Mouse (Mus musculus): ENCODE data around the gene Phf21a.

Phf21a gene

DNA sequence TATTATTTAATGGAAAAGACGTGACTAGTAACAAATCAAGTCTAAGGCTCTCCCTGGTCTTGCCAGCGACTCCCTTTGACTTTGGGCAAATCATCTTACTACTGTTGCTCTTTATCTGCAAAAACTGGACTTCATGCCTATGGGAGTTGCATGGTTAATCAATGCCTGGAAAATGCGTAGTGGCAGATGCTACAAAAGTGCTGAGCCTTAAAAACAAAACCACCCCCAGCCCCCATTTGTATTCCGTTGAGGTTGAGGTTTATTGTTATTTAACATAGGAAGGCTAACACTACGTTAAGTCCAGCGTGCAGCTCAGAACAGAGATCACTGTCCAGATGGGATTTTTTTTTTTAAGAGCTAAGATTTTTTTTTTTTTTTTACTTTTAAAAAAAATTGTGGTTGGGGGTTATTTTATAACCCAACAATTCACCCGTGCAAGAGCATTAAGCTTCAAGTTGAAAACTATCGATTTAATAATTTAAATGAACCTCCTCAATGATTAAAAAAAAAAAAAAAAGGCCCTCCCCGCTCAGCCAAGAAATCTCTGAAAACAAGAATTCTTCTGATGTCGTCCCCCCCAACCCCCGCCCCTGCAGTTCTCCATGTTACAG is 89.3 kb downstream of the Phf21a start:
- no peak for DNase-seq (ENCODE audit: low read depth)

DNA sequence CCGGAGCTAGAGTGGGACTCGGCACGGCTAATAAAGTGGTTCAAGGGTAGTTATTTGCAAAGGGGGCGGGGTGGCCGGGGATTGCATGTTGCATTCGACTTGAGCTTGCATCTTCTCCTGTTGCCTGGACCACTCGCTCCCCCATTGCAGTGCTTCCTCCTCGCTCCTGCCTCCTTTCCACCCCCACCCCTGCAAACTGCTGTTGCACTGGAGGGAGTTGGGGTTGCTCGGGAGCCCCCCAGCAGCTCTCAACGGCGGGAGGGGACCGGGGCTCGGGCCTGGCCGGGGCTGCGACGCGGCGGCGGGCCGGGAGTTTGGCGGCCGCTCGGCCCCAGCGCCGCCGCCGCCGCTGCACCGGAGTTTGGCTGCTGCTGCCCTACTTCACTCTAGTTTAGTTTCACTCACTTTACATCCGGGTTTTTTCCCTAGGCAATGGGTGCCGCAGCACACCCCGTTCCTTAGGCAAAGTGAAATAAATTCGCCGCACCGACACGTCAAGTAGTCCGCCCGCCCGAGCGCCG is 90.1 kb downstream of the Phf21a start:
- DNase-seq (ENCODE audit: low read depth), result peak; percentile 91

DNA sequence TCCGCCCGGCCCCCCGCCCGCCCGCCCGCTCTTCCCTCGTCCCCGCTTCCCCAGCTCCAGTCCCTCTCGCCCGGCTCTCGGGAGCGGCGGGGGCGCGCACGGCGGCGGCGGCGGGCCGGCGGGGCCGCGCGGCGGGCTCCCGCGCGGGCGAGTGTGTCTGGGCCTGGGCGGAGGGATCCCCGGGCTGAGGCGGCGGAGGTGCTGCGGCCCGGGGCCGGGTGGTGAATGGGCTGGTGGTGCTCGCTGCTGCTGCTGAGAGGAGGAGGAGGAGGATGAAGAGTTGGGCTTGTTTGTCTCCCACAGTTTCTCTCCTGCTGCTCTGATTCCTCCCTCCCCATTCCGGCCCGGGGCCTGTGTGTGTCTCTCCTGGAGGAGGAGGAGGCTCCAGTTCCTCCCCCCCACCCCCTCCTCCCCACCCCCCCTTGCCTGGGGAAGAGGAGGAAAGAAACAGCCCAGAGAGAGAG is 90.7 kb downstream of the Phf21a start:
- DNase-seq (ENCODE audit: low read depth), result peak; percentile 92

DNA sequence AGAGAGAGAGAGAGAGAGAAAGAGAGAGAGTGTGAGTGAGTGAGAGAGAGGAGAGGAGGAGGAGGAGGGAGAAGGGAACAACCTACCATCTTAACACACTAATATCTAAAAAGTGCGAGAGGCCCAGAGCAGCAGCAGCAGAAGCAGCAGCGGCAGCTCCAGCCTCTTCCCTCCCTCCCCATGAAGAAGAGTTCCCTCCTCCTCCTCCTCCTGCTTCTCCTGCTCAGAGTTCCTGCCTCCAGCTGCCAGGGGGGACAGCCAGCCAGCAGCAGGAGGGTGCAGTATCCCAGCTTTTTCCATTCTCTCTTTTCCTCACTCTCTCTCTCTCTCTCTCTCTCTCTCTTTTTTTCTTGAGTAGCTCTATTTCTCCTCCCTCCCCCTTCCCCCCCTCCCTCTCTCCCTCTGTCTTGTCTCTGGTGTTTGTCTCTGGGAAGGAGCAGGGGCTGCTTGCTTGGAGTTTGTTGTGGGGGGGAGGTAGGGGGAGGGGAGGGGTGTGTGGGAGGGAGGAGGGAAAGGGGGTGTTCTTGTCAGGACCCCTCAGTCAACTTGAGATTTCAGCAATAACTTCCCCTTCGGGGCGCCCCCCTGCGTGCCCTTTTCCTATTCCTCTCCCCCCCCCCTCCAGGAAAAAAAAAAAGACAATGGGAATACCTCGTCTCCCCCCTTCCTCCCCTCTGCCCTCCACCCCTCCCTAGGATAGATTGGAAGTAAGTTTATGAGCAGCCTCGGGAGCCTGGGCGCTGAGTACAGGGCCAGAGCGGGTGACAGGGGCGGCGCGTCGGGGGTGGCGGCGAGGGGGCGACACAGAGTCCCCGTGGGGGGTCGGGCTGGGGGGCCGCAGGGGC is 91.4 kb downstream of the Phf21a start:
- peak; percentile 80 for DNase-seq (ENCODE audit: low read depth)

DNA sequence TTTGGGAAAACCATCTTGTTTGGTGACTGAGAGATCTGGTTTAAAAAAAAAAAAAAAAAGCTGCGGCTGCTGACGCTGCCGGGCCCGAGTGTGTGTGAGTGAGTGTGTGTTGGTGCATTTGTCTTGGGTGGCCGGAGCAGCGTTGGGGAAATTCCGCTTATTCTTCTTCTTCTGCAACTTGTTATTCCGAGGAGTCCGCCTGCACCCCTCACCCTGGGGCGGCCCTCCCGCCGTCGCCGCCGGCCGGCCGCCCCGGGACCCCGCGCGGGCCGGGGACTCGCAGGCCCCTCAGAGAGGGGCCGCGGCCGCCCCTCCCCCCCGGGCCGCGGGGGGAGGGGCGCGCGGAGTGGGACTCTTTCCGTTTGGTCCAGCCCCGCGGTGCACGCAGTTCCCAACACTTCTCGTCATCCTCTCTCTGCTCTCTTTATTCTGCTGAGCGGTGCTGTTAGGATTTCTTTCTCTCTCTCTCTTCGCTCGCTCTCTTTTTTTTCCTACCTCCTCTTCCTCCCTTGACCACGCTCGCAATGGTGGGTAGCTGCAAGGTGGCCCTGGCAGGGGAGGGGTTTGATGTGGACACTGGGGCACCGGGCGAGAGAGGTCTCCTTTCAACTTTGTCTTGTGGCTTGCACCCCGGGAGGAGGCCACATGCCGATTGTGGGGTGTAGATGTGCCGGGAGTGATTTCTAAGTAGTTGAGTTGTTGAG is 92.3 kb downstream of the Phf21a start:
- DNase-seq (ENCODE audit: low read depth), result peak; percentile 69

DNA sequence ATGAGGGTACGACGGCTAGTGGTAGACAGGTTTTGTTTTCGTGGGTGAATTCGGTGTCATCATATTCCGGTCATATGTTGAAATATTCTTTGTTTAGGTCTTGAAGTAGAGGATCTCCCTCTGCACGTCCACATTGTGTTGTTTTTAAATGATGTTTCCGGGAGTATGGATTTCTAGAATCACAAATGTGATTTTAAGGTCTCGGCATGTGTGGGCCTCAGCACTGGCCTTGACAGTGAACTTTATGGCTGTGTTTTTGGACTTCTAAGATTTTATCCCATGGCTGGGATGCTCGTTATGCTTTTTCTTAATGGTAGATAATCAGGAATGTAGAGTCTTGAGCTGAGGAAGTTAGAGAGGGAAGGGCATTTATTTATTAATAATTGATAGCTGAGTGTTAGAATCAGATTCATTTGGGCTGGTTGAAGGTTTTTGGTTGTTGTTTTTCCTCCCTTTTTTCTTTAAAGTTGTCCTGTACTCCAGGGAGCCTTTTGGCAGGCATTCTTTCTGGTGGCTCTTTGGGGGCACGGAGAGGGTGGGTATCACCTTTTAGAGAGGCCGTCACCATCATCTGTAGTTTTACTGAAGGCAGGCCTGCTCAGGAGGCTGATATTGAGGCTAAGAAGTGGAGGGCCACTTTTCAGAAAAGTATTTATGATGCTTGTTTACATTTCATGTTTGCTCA is 93.0 kb downstream of the Phf21a start:
- no peak for DNase-seq (ENCODE audit: low read depth)

DNA sequence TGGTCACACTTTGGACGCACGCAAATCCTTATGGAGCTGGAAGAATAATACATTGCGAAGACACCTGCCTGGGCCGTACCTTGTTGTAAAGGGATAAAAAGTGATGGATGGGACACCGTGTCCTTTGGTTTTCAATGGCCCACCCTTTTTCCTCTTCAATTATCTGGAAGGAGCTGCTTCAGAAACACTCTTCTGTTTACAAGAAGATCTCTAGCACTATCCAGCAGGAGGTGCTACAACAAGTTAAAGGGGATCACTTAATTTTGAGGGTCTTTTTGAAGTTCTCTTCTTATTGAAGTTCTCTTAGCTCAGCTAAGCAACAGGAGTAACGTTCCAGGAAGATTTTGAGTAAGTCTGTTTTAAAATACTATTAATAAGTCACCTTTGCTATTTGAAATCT is 94.1 kb downstream of the Phf21a start:
- DNase-seq (ENCODE audit: low read depth), result peak; percentile 27

DNA sequence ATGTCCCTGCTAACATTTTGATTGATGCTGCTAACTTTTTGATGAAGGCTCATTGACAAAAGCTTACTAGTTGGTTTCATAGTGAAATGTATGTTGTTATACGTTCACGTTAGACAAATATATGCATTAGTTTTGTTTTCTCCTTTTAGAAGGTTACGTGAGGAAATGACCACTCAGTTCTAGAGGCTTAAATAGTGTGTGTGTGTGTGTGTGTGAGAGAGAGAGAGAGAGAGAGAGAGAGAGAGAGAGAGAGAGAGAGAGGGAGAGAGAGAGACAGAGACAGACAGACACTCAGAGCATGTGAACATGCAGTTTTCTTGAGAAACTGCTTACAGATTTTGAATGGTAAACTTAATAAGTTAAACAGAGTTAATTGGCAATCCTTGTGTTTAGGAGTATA is 95.8 kb downstream of the Phf21a start:
- no peak for DNase-seq (ENCODE audit: low read depth)

DNA sequence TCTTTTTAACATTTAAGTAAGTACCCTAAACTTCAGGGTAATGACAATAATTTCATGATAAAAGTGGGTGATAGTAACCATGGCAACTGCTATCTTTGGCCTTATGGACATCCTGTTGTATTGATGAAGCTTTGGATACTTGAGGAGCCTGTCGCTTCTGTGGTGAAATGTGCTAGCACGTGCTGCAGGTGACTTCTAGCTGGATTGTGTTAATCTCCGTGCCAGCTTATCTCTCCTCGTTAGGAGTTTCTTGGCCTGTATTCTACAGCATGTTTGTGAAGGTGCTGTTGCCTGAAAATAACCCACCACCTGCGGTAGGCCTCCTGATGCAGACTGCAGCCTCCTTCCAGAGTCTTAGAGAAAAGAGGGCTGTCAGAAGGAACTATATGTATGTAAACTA is 98.0 kb downstream of the Phf21a start:
- no peak for DNase-seq (ENCODE audit: low read depth)

DNA sequence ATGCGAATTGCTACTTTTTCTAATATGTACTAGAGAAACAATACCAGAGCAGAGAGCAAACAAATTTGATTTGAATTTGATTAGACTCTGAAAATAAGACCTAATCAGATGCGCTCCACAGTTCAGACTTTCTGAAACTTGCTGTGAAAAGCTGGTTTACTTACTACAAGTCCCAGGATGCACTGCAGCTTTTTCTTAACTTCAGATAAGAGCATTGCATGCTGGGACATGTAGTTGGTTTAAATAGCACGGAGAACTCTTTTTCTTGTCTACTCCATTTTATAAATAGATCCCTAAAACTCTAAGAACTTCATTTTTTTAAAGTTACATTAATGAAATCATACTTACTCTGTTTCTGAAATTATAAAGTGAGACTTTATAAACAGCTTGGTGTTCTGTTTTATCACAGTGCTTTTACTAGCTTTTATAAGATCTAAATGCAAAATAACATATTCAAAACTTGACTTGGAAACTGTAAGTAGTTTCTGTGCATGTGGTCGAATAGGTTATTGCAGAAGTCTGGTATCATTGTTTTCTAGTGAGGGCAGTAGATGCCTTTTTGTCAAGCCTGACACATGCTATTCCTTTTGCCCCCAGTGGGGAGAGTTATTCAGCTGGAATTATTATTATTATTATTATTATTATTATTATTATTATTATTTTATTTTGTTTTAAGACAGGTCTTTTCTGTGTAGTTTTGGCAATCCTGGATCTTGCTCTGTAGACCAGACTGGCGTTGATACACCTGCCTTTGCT is 99.1 kb downstream of the Phf21a start:
- peak; percentile 87 for DNase-seq (ENCODE audit: low read depth)

DNA sequence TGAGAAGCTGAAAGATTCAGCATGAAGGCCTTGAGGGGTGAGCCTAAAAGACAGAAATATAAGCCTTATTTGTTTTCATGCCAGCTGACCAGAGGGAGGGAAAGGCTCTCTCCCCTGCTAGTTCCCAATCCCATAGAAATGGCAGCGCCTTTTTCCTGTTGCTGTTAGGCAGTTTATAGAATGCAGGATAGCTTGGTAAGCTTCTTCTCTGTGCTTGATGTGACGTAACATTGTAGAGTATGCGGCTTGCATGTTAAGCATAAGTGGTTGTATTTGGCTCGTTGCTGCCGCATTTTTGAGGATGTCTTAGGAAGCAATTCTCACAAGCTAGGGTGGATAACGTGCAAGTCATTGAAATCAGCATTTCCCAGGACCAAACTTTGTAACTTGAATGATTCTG is 105.2 kb downstream of the Phf21a start:
- DNase-seq (ENCODE audit: low read depth), result no peak

DNA sequence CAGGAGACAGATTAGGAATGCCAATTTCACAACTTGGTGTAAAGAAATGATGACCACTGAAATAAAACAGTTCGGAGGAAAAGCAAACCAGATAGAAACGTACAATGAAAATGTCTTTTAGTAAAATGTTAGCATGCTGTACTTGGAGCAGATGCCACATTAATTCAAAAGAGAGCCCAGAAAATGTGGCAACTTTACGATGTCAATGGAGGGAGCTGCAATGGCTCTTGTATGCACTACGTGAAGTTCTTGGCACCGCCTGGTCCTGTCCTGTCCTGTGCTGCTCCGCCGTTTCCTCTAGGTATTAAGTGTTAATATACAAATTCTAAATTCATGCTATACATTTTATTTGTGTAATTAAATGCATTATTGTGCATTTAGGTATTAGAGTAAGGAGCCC is 105.8 kb downstream of the Phf21a start:
- no peak for DNase-seq (ENCODE audit: low read depth)

DNA sequence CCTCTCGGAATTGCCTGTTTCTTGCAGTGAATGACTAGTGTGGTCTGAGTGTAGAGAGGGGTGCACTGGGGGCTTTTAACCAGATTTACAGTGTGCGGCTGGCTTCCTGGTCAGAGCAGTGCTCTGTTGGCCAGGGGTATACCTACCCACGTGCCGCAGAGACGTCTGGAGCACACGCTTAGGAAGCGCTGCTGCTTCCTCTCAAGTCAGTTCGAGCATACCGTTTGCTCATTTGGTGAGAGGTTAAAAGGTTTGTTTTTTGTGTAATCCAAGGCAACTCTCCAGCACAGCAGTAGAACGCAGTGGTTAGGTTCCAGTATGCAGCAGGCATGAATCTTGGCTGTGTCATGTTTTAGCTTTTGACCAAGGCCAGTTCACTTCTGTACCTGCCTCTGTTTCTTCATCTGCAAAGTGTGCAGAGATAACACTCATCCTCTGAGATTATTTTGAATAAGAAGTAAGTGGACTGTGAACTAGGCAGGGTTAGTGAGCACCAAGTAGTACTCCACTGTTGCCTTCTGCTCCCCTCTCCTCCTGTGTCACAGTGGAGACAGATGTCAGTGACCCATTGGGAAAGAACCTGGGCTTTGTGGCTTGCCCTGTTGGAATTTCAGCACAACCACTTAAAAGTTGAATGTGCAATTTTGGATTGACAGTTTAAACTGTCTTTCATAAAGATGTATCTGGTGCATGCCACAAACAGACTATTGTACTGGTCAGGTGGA is 106.8 kb downstream of the Phf21a start:
- DNase-seq (ENCODE audit: low read depth), result no peak

DNA sequence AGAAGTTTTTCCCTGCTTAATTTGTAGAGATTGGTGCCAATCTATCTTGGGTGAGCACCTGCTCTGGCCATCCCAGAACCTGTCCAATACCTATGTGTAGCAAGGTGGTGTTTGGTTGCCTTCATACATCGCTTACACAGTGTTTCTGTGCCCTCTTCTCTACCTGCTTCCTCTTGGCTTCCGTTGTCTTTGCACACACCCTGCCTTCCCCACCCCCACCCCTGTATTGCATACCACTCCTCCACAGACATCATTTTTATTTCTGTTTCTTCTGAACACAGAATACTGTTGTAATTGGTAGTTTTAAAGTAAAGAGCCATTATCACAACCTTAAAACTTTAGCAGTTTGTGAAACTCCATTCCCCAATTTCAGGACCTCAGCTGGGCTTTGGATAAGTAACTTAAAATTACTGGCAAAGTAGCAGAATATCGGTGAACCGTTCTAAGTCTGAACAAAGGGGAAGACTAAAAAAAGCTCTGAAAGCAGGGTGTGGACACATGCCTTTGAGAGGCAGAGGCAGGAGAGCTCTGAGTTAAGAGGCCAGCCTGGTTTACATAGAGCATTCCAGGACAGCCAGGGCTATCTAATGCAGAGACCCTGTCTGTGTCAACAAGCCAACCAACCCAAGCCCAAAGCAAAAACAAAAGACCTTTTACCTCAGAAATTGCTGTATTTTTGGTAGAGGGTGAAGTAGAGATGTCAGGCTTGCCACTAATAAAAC is 109.6 kb downstream of the Phf21a start:
- peak; percentile 56 for DNase-seq (ENCODE audit: low read depth)

DNA sequence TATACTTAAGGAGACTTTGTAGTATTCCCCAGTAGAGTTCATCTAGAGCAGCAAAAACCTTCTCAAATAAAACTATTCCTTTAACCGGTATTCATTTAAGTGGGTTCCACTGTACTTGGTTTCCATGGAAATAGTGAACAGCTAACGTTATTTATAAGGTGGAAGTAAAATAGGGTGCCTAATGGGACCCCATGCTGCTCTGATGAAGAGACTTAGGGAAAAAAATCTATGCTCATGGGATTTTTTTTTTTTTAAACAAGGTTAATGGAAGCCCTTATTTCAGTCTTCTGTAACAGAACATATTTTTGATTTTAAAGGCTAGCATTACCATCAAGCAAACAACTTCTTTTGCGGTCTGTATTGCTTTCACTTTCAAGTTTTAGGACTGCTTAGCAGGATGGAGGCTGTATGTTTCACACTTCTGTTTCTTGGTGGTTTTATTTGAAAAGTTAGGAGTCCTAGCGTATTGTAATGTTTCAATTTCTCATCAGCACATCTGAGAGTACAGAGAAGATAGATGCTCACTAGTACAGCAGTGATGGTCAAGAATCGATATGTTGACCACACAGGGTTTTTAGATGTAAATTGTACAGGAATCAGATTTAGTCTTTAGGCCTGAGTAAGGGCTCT is 112.2 kb downstream of the Phf21a start:
- DNase-seq (ENCODE audit: low read depth), result peak; percentile 77

DNA sequence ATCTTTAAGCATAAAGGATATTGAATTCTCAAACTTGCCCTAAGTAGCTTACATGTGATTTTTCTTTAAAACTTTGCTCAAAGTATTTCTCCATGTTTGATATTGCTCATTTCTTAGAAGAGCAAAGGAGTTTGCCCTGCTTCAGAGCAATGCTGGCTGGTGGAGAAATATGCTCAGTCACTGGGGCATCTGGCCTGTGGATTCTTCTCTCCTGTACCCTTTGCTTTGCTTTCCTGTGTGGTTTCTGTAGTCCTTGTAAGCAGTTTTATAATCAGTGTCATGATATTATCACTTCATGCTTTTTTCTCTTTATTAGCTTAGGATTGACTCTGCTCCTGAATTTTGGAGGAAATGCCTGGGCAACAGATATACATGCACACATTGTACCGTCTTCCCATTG is 117.5 kb downstream of the Phf21a start:
- DNase-seq (ENCODE audit: low read depth), result no peak

DNA sequence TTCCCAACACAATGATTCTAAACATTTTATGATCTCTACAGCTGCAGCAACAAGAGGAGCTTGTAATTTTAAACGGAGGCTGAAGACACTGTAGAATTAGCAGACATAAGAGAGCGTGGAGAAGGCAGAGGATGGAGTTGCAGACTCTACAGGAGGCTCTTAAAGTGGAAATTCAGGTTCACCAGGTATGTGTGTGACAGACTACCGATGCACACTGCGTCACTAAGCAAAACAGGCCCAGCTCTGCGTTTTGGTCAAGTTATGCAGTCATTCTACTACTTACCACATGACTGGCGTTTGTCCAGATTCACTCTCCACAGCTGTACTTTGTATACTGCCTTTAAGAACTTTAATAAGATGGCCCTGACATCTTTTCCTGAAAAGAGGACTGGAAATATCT is 128.5 kb downstream of the Phf21a start:
- no peak for DNase-seq (ENCODE audit: low read depth)

DNA sequence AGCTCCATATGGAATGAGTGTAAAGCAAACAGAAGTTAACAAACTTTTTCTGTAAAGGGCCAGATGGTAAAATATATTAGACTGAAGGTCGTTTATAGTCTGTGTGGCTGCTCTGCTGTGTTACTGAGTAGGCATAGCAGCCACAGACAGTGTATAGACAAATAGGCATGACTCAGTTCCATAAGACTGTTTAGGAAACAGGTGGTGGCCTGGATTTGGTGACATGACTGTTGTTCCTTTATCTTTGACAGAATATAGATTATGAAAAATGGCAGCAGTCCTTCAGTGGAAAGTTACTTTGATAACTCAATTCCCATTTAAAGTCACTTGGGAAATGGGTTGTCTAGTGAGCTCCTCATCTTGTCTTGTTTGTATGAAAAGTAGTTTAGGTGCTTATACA is 132.7 kb downstream of the Phf21a start:
- no peak for DNase-seq (ENCODE audit: low read depth)

DNA sequence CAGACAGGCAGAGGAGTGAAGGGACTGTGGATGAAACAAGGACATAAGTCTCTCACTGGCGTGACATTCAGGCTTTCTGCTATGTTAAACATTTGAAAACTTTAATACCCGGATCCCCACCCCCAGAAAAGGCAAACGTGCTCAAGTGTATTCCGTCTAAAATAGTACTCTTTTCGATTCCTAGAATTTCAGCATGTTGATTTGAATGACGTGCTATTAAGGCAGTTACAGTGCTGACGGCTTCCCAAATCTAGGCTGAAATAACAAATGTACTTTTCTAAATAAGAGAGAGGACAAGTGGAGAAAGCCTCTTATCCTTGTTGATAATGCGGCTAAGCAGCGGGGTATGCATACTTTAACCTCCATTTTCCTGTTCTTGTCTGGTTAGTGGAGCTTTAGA is 137.1 kb downstream of the Phf21a start:
- DNase-seq (ENCODE audit: low read depth), result no peak

DNA sequence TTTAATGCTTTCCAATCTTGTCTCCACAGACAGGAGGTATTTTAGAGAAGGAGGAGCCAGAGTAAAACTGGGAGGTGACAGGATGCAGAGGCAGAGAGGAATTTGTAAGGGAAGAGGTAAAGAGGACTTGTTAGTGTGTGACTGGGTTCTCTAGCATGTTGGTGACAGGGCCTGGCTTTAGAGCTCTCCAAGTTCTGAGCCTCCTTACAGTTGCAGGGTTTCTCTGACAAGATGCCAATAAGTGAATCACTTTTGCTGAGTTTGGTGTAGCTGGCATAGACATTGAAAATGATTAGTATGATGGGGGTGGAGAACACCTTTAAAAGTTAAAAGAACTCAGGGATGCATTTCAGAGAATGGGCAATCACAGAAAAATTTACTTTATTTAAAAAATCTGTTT is 138.8 kb downstream of the Phf21a start:
- DNase-seq (ENCODE audit: low read depth), result no peak
